Mouse (Mus musculus) kidney, postnatal 25 days (tissue): Measurements from ENCODE around the gene Ssmem1.

Experiments
- DNase-seq, 2 experiments: peaks; one replicate each; pipeline ENCODE4 v3.0.0; 2021; ENCODE audit warnings: mixed read lengths in 2 of 2

Ssmem1 gene

DNA sequence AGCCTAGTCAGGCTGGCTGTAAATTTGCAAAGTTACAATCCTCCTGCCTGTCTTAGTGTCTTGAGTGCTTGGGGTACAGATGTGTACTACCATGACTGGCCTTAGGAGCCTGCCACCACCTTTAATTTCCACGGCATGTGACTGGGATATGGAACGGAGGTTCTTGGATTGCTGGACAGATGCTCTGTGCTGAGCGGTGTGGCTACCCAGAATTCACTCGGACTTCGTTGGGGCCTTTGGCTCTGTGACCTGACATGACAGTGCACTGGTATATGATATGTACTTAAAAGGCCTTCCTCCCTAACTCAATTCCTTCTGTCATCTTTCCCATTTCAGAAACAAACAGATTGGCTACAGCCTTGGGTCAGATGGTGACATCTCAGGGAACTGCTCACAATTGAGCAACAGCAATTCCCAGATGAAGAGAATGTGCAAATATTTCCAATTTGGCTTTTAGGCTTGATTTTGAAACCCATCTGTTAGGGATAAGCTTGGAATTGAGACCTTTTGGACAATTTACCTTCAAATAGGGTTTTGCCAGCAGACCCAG lies 45.0 kb downstream of the Ssmem1 start:
- DNase-seq, result no peak

DNA sequence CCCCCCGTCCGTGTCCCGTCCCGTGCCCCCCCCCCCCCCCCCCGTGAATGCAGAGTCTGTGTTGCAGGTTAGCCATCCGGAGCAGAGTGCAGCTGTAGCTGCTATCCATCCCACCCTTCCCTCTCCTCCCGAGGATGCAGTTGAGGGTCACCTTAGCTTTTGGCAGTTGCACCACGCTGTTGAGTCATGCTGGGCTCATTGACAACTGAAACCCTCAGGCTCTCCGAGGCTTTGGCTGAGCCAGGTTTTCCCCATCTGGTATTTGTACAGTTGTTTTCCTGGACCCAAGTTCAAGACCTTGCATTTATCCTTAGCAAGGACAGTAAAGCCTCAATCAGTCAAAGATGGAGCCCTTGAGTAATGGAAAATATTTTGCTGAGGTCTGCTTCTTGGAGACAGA lies 46.4 kb downstream of the Ssmem1 start:
- no peak for DNase-seq

DNA sequence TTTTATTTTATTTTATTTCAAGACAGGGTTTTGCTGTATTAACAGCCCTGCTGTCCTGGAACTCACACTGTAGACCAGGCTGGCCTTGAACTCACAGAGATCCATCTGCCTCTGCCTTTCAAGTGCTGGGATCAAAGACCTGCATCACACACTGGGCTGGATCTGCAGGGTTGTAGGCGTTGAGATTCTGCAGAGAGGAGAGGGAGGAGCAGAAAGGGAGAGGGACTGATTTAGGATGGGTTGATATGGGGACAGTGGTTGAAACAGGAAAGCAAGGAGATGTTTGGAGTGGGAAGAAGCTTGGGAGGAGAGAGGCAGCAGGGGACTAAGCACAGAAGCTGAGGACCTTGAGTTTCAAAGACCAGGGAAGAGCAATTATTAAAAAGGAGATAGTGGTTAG lies 50.1 kb downstream of the Ssmem1 start:
- DNase-seq, result no peak

DNA sequence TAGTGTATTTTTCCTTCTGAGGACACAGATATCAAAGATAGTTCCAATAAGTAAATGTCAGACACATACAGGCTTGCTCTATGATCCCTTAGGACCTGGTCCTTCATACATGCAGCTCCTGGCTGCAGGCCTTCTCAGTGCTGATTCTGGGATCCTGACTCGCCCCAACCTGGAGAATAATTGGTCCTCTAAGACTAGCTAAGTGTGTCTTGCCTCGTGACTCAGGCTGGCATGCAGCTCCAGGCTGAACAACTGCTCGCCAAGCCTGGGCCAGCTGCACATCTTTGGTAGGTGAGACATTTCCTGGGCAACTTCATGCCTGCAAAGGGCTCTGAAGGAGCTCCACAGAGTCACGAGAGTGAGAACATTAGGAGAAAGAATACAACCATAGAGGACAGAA lies 52.5 kb downstream of the Ssmem1 start:
- no peak for DNase-seq

DNA sequence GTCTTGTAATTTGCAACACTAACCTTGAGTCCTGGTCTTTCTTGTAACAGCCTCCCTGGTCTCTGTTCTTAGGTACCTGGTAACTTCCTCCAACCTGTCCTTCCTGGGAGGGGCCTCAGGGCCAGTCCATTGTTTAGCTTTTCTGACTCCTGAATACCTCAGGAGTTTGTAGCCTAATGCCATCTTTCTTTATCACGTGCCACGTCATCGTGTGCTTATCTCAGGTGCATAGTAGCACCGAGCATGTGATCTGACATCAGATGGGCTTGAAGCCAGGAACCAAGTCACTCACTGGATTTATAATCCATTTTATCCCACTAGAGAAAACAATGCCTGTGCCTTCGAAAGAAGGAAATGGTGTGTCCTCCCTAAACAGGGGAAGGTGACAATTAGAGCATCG lies 53.9 kb downstream of the Ssmem1 start:
- DNase-seq, result no peak

DNA sequence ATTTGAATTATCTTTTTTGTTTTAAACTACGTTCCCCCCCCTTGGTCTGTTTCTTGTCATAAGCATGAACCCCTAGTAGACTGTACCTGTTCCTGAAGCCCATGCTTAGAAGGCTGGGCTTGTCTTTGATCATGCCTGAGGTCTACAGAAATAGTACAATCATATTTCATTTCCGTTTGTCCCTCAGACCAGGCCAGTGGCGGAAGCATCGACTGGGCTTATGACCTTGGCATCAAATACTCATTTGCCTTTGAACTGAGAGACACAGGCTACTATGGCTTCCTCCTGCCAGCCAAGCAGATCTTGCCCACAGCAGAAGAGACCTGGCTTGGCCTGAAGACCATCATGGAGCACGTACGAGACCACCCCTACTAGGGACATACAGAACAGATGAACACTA lies 54.4 kb downstream of the Ssmem1 start:
- no peak for DNase-seq

DNA sequence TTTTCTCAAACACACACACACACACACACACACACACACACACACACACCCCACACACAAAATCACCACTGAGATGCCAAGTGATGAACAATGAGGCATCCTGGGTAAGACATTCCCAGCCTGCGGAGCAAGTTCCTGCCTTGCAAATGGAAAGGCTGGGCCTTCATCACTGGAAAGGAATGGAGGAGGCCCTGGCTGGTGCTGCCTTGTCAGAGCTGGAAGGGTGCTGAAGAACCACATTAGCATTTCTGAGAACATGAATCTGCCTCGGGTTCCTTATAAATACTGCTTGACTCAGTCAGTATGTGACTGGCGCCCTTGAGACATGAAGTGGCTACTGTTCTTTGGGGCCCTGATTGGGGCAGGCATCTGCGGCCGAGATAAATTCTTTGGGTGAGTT lies 58.4 kb downstream of the Ssmem1 start, which contains the start of gene Cpa4:
TSS of gene Cpa4 (plus strand) at position 301 of the 400 bp plus-strand sequence.
- DNase-seq, result no peak

DNA sequence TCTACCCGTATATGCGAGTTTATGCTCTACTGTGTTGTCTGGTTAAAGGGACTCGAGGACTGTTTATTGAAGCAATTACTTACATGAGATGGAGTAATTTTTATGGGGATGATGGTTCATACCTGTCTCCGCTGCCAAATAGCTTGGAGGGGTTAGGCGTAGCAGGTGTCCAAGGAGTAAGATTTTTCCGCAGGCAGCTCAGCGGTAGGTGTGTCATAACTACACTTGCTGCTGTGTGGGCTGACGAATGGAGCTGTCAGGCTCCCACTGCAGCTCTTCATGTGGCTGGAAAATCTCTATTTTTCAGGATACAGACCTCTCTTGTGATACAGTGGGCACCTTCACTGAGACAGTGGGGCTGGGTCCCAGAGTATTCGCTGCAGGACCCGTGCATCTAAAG lies 59.7 kb downstream of the Ssmem1 start:
- DNase-seq, result no peak
